Mouse (Mus musculus) lung, embryonic 15.5 days (tissue): Measurements from ENCODE around the gene Eif4a2. TPM values are rescaled to one million over a fixed set of nuclear protein-coding genes. Genes with fewer than 3 reads are reported as not detected.
"Not testable (repeated sequence)": the region's sequence is repeated elsewhere in the genome, so short reads cannot be mapped to it uniquely, and the experiment has no call there.

Source experiments
- ATAC-seq: fragments of 200-750 bp; cut with Nextera tagmentation; 2 replicates; pipeline ENCODE4 v1.8.0; 2017; ENCODE audit warnings: moderate number of reproducible peaks, borderline replicate concordance; ENCODE audit not compliant: low FRiP score, low TSS enrichment; ENCODE audit errors: extremely low read depth
- H3K27ac ChIP-seq: fragments of 300-500 bp; sonication (generic); 2 replicates; pipeline ENCODE4 v1.5.1; 2015; ENCODE audit warnings: moderate library complexity, mild to moderate bottlenecking, inconsistent platforms
- H3K27me3 ChIP-seq: fragments of 300-500 bp; sonication (generic); 2 replicates; pipeline ENCODE4 v1.6.1; 2015; ENCODE audit warnings: inconsistent platforms
- H3K36me3 ChIP-seq: fragments of 300-500 bp; sonication (generic); 2 replicates; pipeline ENCODE4 v1.6.1; 2015; ENCODE audit warnings: inconsistent platforms
- H3K4me1 ChIP-seq: fragments of 300-500 bp; sonication (generic); 2 replicates; pipeline ENCODE4 v1.6.1; 2015; ENCODE audit warnings: inconsistent platforms
- H3K4me2 ChIP-seq: fragments of 300-500 bp; sonication (generic); 2 replicates; pipeline ENCODE4 v1.6.1; 2015; ENCODE audit warnings: inconsistent platforms, mild to moderate bottlenecking, moderate library complexity
- H3K4me3 ChIP-seq: fragments of 300-500 bp; sonication (generic); 2 replicates; pipeline ENCODE4 v1.5.1; 2015; ENCODE audit warnings: mild to moderate bottlenecking, inconsistent platforms
- H3K9ac ChIP-seq: fragments of 300-500 bp; sonication (generic); 2 replicates; pipeline ENCODE4 v1.6.1; 2015; ENCODE audit warnings: inconsistent platforms
- H3K9me3 ChIP-seq: fragments of 300-500 bp; sonication (generic); 2 replicates; pipeline ENCODE4 v1.6.1; 2016; ENCODE audit warnings: inconsistent platforms
- WGBS: fragments of 180-500 bp; shearing (Covaris S2); methylation state at CpG from one replicate; pipeline ENCODE4 v1.1.7; 2015; 5-methylcytosine and 5-hydroxymethylcytosine counted together
- polyA plus RNA-seq: library from polyadenylated mRNA; unstranded; fragments of >200 nt; fragmentation: Nextera tagmentation; extraction: Ambion mirVana; gene quantifications from 2 replicates; pipeline ENCODE4 v1.2.1, GENCODE M21; 2015

The Eif4a2 gene
- polyA plus RNA-seq, 1 experiment from 2014 or later: 202 TPM

DNA sequence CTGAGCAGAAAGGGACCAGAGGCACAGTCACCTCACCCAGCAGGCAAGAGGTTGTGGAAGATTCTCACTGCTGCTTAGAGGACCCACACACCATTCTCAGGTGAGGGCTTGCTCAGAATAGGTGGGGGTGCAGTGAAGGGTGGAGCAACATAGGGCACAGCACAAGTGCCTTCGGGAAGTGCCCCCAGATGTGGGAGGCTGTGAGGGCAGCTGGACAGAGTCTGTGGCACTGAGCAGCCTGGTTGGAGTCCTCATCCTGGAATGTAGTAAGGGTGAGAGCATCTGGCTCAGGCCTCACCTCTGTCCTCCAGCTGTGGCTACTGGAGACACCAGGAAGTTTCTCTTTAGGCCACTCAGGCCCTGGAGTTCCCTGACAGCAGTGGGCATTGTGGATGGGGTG, 10.4 kb upstream of the Eif4a2 start:
- not testable (repeated sequence) for H3K4me3 ChIP-seq, H3K36me3 ChIP-seq, H3K4me2 ChIP-seq, H3K4me1 ChIP-seq, H3K9ac ChIP-seq, H3K27me3 ChIP-seq, H3K9me3 ChIP-seq, H3K27ac ChIP-seq, ATAC-seq
- whole genome bisulfite sequencing: 86% methylated on average over 1 of the region's 1 CpGs

DNA sequence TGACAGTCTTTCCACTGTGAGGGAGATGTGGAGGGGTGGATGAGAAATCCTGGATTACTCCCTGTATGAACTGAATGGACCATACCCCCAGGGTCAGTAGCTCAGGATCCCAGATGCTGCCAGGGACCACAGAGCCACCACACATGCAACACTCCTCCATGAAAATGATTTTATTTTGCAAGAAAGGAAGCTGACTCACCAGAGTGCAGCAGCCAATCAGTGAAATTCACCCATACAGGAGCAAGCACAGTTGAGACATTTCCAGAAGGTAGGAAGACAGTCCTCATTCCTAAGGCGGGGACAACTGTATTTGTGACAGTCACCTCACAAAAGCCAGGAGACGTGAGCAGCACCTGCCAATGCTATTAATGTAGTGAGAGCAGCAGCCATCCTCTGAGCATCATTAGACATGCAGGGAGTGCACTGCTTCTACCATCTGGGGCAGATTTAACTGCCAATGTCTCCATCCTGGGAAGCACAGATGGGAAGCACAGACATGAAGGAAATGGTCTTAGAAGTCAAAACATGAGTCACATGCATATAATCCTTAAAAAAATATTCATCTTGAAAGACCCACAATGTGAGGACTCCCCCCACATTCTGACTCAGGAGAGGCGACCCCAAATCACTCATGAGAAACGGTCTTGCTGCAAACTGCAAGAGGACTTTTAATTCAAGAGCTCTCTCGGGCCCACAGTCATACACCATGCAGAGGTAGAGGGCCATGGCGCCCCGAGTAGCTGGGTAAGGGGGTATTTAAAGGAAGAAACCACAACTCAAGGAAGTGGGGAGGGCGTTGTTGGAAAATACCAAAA, 9.7 kb upstream of the Eif4a2 start:
- H3K36me3 ChIP-seq, H3K9me3 ChIP-seq, H3K4me3 ChIP-seq, H3K27me3 ChIP-seq, H3K27ac ChIP-seq, ATAC-seq, H3K4me2 ChIP-seq, H3K9ac ChIP-seq: not testable (repeated sequence)
- 83% methylated on average over 8 of the region's 8 CpGs for WGBS
- H3K4me1 ChIP-seq: peaks cover 11% of the 10 kb centered on the region

DNA sequence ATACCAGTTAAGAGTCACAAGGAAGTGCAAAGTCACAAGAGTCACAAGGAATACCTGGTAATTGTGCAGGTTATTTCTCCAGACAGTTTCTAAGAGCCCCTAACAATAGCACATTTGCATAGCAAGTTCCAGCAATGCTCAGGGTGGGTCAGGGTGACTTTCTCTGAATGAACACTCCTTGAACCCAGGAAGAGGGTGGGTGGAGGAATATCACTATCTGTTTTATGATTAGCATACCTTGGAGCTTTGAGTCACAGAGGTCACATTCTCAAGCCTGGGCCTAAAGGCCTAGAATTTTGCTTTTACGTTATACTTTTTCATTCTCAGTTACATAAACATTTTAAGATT, 9.2 kb upstream of the Eif4a2 start:
- not testable (repeated sequence) for ATAC-seq
- WGBS: 79% methylated on average over 1 of the region's 1 CpGs

DNA sequence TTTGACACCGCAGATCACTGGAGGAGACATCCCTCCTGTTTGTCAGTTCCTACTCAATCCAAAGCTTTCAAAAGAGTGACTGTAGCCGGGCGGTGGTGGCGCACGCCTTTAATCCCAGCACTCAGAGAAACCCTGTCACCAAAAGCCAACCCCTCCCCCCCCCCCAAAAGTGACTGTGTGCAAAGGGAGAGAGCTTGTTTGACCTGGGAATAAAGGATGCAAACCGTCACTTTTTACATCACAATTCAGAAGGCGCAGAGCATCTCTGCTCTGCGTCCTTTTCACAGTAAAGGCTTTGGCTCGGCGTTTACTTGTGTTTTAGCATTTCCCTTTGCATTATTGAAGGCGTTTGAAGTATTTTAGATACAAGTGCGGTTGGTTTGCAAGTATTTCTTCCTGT, 7.6 kb upstream of the Eif4a2 start:
- peak overlapping the region; percentile 18; the same call in 1 of the 2 replicates for H3K9ac ChIP-seq
- H3K4me1 ChIP-seq: peaks cover 16% of the 10 kb centered on the region
- no peak overlapping the region for H3K27ac ChIP-seq
- ATAC-seq: no peak
- H3K4me3 ChIP-seq: peak overlapping the region; percentile 35
- H3K27me3 ChIP-seq: no peaks in the 10 kb centered on the region
- WGBS: 14% methylated on average over 12 of the region's 12 CpGs
- H3K4me2 ChIP-seq: peak overlapping the region; percentile 64
- H3K36me3 ChIP-seq: no peaks in the 10 kb centered on the region
- H3K9me3 ChIP-seq: no peaks in the 10 kb centered on the region

More for the DNA sequence above, 9.2 kb upstream of the Eif4a2 start:
- not testable (repeated sequence) for H3K4me2 ChIP-seq, H3K27ac ChIP-seq, H3K36me3 ChIP-seq, H3K4me3 ChIP-seq, H3K9ac ChIP-seq, H3K9me3 ChIP-seq, H3K27me3 ChIP-seq
- H3K4me1 ChIP-seq: peaks cover 16% of the 10 kb centered on the region

DNA sequence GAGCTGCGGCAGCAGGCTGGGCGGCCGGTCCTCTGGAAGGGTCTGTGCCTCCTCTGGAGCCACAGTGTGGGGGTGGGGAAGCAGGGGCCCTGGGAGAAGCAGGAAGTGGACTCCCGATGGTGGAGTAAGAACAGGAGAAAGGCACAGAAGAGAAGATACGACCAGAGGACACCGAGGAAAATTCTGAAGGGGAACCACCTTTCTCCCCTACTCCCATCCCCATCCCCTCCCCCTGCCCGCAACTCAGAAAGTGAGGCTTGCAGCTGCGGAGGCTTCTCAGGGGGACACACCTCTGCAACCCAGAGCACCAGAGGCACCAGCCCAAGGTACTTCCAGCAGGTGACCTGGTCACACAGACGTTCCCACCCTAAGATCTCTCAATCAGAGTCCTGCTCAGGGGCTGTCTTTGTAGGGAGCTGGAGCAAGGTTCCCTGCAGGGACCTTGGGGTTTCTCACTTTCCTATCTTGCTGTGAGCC, 7.1 kb upstream of the Eif4a2 start:
- H3K27ac ChIP-seq: no peak overlapping the region
- no peaks in the 10 kb centered on the region for H3K9me3 ChIP-seq
- H3K27me3 ChIP-seq: no peaks in the 10 kb centered on the region
- H3K4me1 ChIP-seq: peaks cover 16% of the 10 kb centered on the region
- H3K36me3 ChIP-seq: no peaks in the 10 kb centered on the region
- peak overlapping the region; percentile 18; the same call in 1 of the 2 replicates for H3K9ac ChIP-seq
- peak overlapping the region; percentile 64 for H3K4me2 ChIP-seq
- peak; percentile 79; the same call in 1 of the 2 replicates for ATAC-seq
- H3K4me3 ChIP-seq: peak overlapping the region; percentile 35
- WGBS: under 1% methylated on average over 9 of the region's 9 CpGs

DNA sequence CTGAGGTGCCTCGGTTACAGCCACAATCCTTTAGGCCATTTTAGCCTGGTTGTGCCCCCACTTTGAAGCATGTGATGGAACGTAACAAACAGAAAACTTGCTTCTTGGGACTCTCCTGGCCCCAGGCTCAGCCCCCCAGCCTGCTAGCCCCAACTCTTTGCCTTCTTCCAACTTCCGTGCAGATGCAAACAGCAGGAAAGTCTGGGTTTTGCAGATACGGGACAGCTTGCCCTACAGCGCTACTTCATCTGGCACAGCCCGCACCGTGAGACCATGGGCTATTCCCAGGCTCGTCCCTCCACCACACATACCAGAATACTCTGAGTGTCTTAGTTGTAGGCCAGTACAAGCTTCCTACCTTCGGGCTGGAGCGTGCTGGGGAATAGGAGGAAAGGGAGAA, 6.6 kb upstream of the Eif4a2 start:
- peak overlapping the region; percentile 18; the same call in 1 of the 2 replicates for H3K9ac ChIP-seq
- ATAC-seq: peak; percentile 58; the same call in 1 of the 2 replicates
- peak overlapping the region; percentile 35; the same call in 1 of the 2 replicates for H3K4me3 ChIP-seq
- no peaks in the 10 kb centered on the region for H3K36me3 ChIP-seq
- no peaks in the 10 kb centered on the region for H3K9me3 ChIP-seq
- no peaks in the 10 kb centered on the region for H3K27me3 ChIP-seq
- H3K4me1 ChIP-seq: peaks cover 16% of the 10 kb centered on the region
- peak overlapping the region; percentile 64 for H3K4me2 ChIP-seq
- 18% methylated on average over 10 of the region's 10 CpGs for WGBS
- no peak overlapping the region for H3K27ac ChIP-seq

DNA sequence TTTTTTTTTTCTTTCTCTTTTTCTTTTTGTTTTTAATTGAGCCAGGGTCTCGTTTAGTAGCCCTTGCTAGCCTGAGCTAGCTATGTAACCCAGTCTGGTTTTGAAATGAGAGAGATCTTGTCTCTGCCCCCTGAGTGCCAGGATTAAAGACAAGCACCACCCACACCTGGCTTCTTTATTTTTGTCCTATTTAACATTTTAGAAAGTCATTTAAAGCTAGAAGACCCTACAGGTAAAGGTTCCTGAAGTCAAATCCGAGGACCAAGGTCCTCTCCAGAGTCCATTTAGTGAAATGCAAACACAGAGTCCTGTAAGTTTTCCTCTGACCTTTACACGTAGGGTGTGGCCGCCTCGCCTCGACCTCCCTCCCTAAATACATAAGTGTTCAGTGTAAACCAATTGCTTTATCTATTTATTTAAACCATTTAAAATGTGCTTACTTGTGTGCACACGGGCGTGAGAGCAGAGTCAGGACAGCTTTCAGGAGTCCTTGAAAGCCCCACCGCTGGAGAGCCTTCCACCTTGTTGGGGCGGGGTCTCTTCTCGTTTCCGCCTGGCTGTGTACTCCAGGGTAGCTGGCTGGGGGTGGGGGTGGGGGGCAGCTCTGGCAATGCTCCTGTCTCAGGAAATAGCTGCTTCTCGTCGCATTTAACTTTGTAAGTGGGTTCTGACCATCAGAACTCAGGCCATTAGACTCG, 4.8 kb upstream of the Eif4a2 start:
- WGBS: 9% methylated on average over 15 of the region's 15 CpGs
- H3K9me3 ChIP-seq: no peaks in the 10 kb centered on the region
- no peak for ATAC-seq
- peak overlapping the region; percentile 34 for H3K4me3 ChIP-seq
- H3K9ac ChIP-seq: peak overlapping the region; percentile 10; the same call in 1 of the 2 replicates
- peak overlapping the region; percentile 62 for H3K4me2 ChIP-seq
- H3K36me3 ChIP-seq: no peaks in the 10 kb centered on the region
- H3K27ac ChIP-seq: no peak overlapping the region
- peaks cover 20% of the 10 kb centered on the region for H3K4me1 ChIP-seq
- H3K27me3 ChIP-seq: no peaks in the 10 kb centered on the region

DNA sequence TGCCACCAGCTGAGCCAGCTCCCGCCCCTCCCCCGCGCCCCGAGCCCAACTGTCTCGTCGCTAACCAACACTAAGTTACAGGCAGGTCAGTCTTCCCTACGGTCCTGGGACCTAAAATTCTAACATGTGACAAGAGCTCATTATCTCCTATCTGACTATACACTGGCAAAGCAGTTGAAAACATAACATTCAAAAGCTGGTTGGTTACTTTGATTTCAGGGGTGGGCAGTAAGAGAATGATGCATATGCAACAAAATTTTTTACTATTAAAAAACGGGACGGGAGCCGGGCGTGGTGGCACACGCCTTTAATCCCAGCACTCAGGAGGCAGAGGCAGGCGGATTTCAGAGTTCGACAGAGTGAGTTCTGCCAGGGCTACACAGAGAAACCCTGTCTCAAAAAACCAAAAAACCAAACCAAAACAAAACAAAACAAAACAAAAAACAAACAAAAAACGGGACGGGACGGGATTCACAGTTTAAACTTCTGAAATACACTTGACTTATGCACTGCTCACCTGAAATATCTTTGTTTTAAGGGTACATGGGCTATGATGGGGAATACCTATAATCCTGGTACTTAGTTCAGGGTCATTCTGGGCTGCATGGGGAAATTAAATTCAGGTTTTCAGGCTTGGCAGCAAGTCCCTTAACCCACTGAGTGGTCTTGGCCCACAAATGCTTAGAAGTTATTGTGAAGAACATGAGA, 4.1 kb upstream of the Eif4a2 start:
- no peak for ATAC-seq
- H3K4me1 ChIP-seq: peaks cover 20% of the 10 kb centered on the region
- H3K36me3 ChIP-seq: no peaks in the 10 kb centered on the region
- peak overlapping the region; percentile 62 for H3K4me2 ChIP-seq
- H3K9me3 ChIP-seq: no peaks in the 10 kb centered on the region
- WGBS: 26% methylated on average over 17 of the region's 17 CpGs
- no peak overlapping the region for H3K27ac ChIP-seq
- H3K4me3 ChIP-seq: peak overlapping the region; percentile 34
- H3K9ac ChIP-seq: peak overlapping the region; percentile 10; the same call in 1 of the 2 replicates
- H3K27me3 ChIP-seq: no peaks in the 10 kb centered on the region

DNA sequence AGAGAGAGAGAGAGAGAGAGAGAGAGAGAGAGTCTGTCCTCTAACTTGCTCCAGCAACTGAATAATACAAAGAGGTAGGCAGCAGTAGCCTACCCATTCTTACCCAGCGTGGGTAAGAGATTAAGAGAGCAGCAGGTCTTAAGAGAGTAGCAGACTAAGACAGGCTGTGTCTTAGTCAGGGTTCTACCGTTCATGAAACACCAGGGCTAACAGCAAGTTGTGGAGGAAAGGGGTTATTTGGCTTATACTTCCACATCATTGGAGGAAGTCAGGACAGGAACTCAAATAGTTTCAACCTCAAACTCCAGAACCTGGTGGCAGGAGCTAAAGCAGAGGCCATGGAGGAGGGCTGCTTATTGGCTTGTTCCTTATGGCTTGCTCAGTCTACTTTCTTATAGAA, 3.4 kb upstream of the Eif4a2 start:
- Histone ChIP-seq H3K27ac (no peak overlapping the region), H3K4me1 (peaks cover 20% of the 10 kb centered on the region), H3K36me3 (0 out of 2 replicates have a peak, but pooled peaks cover 2% of the 10 kb centered on the region), H3K27me3 (no peaks in the 10 kb centered on the region), H3K4me3 (no peak overlapping the region), H3K9me3 (no peaks in the 10 kb centered on the region), H3K4me2 (no peak overlapping the region), H3K9ac (no peak overlapping the region)
- no peak for ATAC-seq
- 69% methylated on average over 2 of the region's 2 CpGs for WGBS

DNA sequence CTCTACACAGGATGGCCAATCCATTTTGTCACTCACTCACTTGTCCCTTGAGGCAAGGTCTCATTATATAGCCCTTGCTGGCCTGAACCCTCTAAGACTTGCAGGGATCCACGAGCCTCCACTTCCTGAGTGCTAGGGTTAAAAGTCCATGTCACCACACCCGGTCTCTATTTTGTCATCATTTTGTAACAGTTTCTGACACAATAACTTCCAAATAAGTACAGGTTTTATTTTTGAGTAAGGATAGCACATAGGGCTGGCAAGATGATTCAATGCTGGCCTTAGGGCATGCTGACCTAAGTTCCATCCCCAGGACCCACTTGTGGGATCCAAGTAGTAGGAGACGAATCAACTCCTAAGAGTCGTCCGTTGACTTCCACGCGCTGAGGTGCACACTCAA, 1.1 kb upstream of the Eif4a2 start:
- ATAC-seq: no peak
- peaks cover 23% of the 10 kb centered on the region for H3K36me3 ChIP-seq
- no peak overlapping the region for H3K27ac ChIP-seq
- WGBS: 55% methylated on average over 7 of the region's 7 CpGs
- no peaks in the 10 kb centered on the region for H3K27me3 ChIP-seq
- H3K9ac ChIP-seq: no peak overlapping the region
- no peaks in the 10 kb centered on the region for H3K9me3 ChIP-seq
- H3K4me1 ChIP-seq: peaks cover 30% of the 10 kb centered on the region
- no peak overlapping the region for H3K4me2 ChIP-seq
- no peak overlapping the region for H3K4me3 ChIP-seq

DNA sequence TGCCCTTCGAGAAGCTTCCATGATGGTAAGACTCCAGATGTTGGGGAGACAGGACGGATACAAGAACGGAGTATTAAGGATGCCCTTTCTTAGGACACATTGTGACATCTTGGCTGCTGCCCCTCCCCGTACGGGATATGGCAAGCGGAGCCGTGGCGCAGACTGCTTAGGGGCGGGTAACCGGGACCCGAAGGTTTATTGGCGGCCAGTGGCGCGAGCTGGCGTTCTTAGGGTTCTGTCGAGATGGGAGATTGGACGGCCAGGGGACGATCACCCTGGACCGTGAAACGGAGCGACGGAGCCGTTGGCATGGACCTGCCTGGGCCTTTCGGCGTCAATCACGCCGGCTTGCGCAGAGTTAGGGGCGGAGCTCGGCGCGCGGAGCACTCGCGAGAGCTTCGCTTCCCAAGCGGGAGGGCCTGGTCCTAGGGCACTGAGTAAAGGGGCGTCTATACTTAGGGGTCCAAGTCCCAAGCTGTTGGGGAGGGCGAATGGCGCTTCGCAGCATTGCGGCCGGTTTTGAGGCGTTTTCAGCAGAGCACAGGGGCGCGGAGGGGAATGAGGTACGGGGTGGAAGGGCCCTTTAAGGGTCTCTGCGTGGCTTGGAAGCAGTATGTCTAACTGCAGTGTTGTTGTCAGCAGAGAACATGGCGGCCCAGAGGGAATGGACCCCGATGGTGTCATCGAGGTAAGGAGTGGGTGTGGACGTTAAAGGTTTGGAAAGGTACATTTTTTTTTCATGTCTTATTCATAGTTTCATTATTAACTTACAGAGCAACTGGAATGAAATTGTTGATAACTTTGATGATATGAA, 909 bp downstream of the Eif4a2 start:
- H3K4me3 ChIP-seq: peak overlapping the region; percentile 98
- peak overlapping the region; percentile 98 for H3K27ac ChIP-seq
- H3K4me1 ChIP-seq: peaks cover 38% of the 10 kb centered on the region
- H3K36me3 ChIP-seq: peaks cover 44% of the 10 kb centered on the region
- peak overlapping the region; percentile 100 for H3K9ac ChIP-seq
- peak; percentile 90 for ATAC-seq
- no peaks in the 10 kb centered on the region for H3K27me3 ChIP-seq
- H3K9me3 ChIP-seq: no peaks in the 10 kb centered on the region
- under 1% methylated on average over 52 of the region's 52 CpGs for WGBS
- peak overlapping the region; percentile 67 for H3K4me2 ChIP-seq
